Mouse (Mus musculus) heart, adult 2 months (tissue): ENCODE measurements around the gene Sfn. TPM values are rescaled to one million over a fixed set of nuclear protein-coding genes. Genes with fewer than 3 reads are reported as not detected.
A peak's percentile ranks its signal among the peaks of the same experiment; 100 is the strongest.

Experiments
- DNase-seq, 2 experiments: peaks; one replicate each; pipeline ENCODE4 v3.0.0; 2021
- H3K27ac ChIP-seq: fragments of 200-600 bp; 2 replicates; pipeline ENCODE4 v1.8.1; 2022
- H3K27me3 ChIP-seq: fragments of 200-500 bp; 2 replicates; pipeline ENCODE4 v1.6.1; 2012; ENCODE audit warnings: mild to moderate bottlenecking, low read length, inconsistent platforms, mixed read lengths; ENCODE audit not compliant: control insufficient read depth, insufficient read depth
- H3K36me3 ChIP-seq: fragments of 200-500 bp; 2 replicates; pipeline ENCODE4 v1.6.1; 2012; ENCODE audit warnings: low read length, inconsistent platforms; ENCODE audit not compliant: control insufficient read depth, insufficient read depth
- H3K4me1 ChIP-seq: fragments of 200-500 bp; 2 replicates; pipeline ENCODE4 v1.6.1; 2011; ENCODE audit warnings: low read length; ENCODE audit not compliant: control insufficient read depth, insufficient read depth
- H3K4me3 ChIP-seq: fragments of 200-600 bp; 2 replicates; pipeline ENCODE4 v1.8.1; 2022
- H3K79me2 ChIP-seq: fragments of 200-500 bp; replicated peaks from 2 replicates; pipeline ENCODE4 v1.6.1; 2012; ENCODE audit warnings: mild to moderate bottlenecking, inconsistent platforms, low read length, moderate library complexity, mixed read lengths; ENCODE audit not compliant: control insufficient read depth, insufficient read depth
- H3K9ac ChIP-seq: fragments of 200-500 bp; 2 replicates; pipeline ENCODE4 v1.6.1; 2012; ENCODE audit warnings: low read depth, mild to moderate bottlenecking, control low read depth, inconsistent platforms, low read length, mixed read lengths
- CTCF ChIP-seq: fragments of 200-600 bp; IDR thresholded peaks from 2 replicates; pipeline ENCODE4 v1.8.1; 2022; ENCODE audit warnings: antibody characterized with exemption, mild to moderate bottlenecking, moderate library complexity
- EP300 ChIP-seq: fragments of 200-500 bp; IDR thresholded peaks from 2 replicates; pipeline ENCODE4 v1.6.1; 2011; ENCODE audit warnings: low read depth, low read length, control low read depth; ENCODE audit not compliant: insufficient read depth
- POLR2A ChIP-seq: fragments of 200-500 bp; IDR thresholded peaks from 2 replicates; pipeline ENCODE4 v1.6.1; 2011; ENCODE audit warnings: mild to moderate bottlenecking, low read depth, low read length, control low read depth; ENCODE audit not compliant: insufficient read depth
- WGBS: fragments of 180-500 bp; shearing (Covaris S2); methylation state at CpG from one replicate; pipeline ENCODE4 v1.1.7; 2018; 5-methylcytosine and 5-hydroxymethylcytosine counted together
- intact Hi-C: fragments of 180-260 bp; cut with DNase I; formaldehyde crosslinking; loops from one replicate; pipeline ENCODE4 v1.15.1; 2025
- polyA plus RNA-seq: library from polyadenylated mRNA; depleted of rRNA; stranded (reverse); fragments of >200 nt; gene quantifications from 2 replicates; pipeline ENCODE4 v1.2.3, GENCODE M21; 2012
- total RNA-seq, 2 experiments: library from RNA; stranded (reverse); gene quantifications; 2 replicates each; pipeline ENCODE4 v1.2.3; 2021

Gene Sfn
- total and polyA plus RNA-seq, 3 experiments, result 1.2 to 2.0 (median 1.2) TPM

GRCm38 (mm10) chr4:133561622-133562021 is 40.3 kb downstream of the Sfn start:
- no peak overlapping the region for H3K4me3 ChIP-seq
- no peak for DNase-seq
- H3K4me1 ChIP-seq, result no peaks in the 10 kb centered on the region
- TF ChIP-seq POLR2A (no peak), CTCF (no peak), EP300 (no peak)
- H3K27ac ChIP-seq, result no peak overlapping the region
- 68% methylated on average over 4 of the region's 4 CpGs for WGBS
- no peaks in the 10 kb centered on the region for H3K79me2 ChIP-seq
- intact Hi-C loops, result no loop called here
- H3K9ac ChIP-seq, result no peak overlapping the region
- H3K27me3 ChIP-seq, result no peaks in the 10 kb centered on the region
- H3K36me3 ChIP-seq, result no peaks in the 10 kb centered on the region

GRCm38 (mm10) chr4:133559846-133560245 is 42.1 kb downstream of the Sfn start:
- no peak overlapping the region for H3K27ac ChIP-seq
- no peak for DNase-seq
- H3K36me3 ChIP-seq, result no peaks in the 10 kb centered on the region
- no peak overlapping the region for H3K9ac ChIP-seq
- TF ChIP-seq POLR2A, result no peak
- no peak for TF ChIP-seq CTCF
- TF ChIP-seq EP300, result no peak
- H3K79me2 ChIP-seq, result peaks cover 2% of the 10 kb centered on the region; the same call in 1 of the 2 replicates
- no peaks in the 10 kb centered on the region for H3K27me3 ChIP-seq
- H3K4me3 ChIP-seq, result no peak overlapping the region
- 65% methylated on average over 4 of the region's 4 CpGs for WGBS
- intact Hi-C loops, result no loop called here
- no peaks in the 10 kb centered on the region; the same call in 1 of the 2 replicates for H3K4me1 ChIP-seq

DNA sequence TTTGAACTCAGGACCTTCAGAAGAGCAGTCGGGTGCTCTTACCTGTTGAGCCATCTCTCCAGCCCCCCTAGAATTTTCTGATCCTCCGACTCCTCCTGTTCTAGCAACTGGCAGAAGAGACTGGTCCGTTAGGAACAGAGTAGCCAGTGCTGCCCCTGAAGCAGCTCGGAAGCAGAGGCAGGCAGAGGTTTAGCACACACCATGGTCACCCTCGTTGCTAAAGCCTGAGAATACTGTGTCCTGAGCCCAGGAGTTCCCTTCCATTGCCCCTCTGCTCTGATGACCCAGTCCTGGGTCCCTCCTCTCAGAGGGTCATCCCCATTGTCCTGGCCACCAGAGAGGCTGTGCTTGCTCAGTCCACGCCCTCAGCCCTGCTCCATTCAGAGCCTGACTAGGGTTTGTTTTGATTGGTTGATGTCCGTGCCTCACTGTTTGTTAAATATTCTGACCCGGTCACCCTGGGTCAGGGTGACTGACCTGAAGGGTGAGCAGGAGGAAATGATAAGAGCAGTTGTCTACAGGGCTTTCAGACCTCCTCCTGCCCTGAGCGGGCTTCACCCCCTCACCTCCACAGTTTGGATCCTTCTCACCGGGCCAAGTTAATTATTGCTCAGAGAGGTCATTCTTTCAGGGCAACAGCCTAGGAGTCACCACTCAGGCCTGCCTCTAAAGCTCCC is 44.8 kb downstream of the Sfn start:
- no peak for TF ChIP-seq CTCF
- no peak for TF ChIP-seq EP300
- TF ChIP-seq POLR2A, result no peak
- Histone ChIP-seq H3K79me2 (peaks cover 2% of the 10 kb centered on the region; the same call in 1 of the 2 replicates), H3K4me3 (no peak overlapping the region), H3K4me1 (peaks cover 4% of the 10 kb centered on the region; the same call in 1 of the 2 replicates), H3K36me3 (no peaks in the 10 kb centered on the region), H3K27ac (no peak overlapping the region), H3K9ac (no peak overlapping the region), H3K27me3 (no peaks in the 10 kb centered on the region)
- WGBS, result 41% methylated on average over 10 of the region's 10 CpGs
- intact Hi-C loops, result no loop called here
- no peak for DNase-seq

DNA sequence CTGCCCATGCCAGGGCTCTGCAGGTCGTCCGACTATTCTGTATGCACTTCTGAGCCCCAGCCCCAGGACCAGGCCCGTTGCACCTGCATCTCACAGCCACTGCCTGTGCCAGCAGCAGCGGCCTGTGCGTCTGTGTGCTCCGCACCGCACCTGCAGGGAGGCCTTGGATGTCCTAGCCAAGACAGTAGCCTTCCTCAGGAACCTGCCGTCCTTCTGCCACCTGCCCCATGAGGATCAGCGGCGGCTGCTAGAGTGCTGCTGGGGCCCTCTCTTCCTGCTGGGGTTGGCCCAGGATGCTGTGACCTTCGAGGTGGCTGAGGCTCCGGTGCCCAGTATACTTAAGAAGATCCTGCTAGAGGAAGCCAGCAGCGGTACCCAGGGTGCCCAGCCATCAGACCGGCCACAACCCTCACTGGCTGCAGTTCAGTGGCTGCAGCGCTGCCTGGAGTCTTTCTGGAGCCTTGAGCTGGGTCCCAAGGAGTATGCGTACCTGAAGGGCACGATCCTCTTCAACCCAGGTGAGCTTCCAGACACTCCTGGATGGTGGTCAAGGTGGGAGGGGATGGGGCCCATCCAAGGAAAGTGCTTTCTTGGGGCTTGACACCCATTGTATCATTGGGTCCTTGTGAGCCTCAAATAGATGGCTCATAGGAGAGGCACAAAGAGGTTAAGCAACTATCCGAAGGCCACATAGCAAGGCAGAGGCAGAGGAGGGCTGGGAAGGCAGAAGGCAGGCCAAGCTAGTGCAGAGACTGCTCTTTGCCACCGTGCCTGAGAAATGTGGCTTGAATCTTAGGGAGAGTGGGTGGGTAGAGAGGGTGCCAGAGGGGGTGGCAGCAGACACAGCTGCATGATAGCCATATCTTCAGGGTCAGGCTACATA is 48.3 kb downstream of the Sfn start:
- peak; percentile 39 to 49 for DNase-seq
- H3K9ac ChIP-seq, result peak overlapping the region; percentile 60

GRCm38 (mm10) chr4:133552768-133553447 is 49.1 kb downstream of the Sfn start, which contains the start of gene Nr0b2:
Nr0b2 (plus strand) TSS chr4:133553376.
- peak within 1 kb of the TSS; percentile 48 for H3K4me3 ChIP-seq
- no peaks in the 10 kb centered on the region for H3K27me3 ChIP-seq
- no peaks in the 10 kb centered on the region for H3K36me3 ChIP-seq
- H3K4me1 ChIP-seq, result peaks cover 4% of the 10 kb centered on the region; the same call in 1 of the 2 replicates
- H3K9ac ChIP-seq, result peak within 1 kb of the TSS; percentile 60
- H3K27ac ChIP-seq, result peak within 1 kb of the TSS; percentile 80
- DNase-seq, result peak; percentile 49 to 56
- 21% methylated on average over 10 of the region's 10 CpGs for WGBS
- TF ChIP-seq POLR2A (peak; percentile 69), EP300 (0 out of 2 replicates have a peak, but pooled peaks have one; percentile 32), CTCF (no peak)
- intact Hi-C loops, result no loop called here
- H3K79me2 ChIP-seq, result peaks cover 2% of the 10 kb centered on the region; the same call in 1 of the 2 replicates

More for the DNA sequence above, 48.3 kb downstream of the Sfn start:
- H3K4me1 ChIP-seq, result peaks cover 4% of the 10 kb centered on the region; the same call in 1 of the 2 replicates
- no peak for TF ChIP-seq POLR2A
- no peak for TF ChIP-seq CTCF
- TF ChIP-seq EP300, result 0 out of 2 replicates have a peak, but pooled peaks have one; percentile 4
- intact Hi-C loops, result no loop called here
- no peaks in the 10 kb centered on the region for H3K27me3 ChIP-seq
- H3K27ac ChIP-seq, result peak overlapping the region; percentile 80
- H3K4me3 ChIP-seq, result peak overlapping the region; percentile 48
- H3K79me2 ChIP-seq, result peaks cover 2% of the 10 kb centered on the region; the same call in 1 of the 2 replicates
- WGBS, result 38% methylated on average over 19 of the region's 19 CpGs
- H3K36me3 ChIP-seq, result no peaks in the 10 kb centered on the region
